Mouse (Mus musculus) limb, embryonic 14.5 days (tissue): ENCODE data around the gene Elk4. TPM values are rescaled to one million over a fixed set of nuclear protein-coding genes. Genes with fewer than 3 reads are reported as not detected.

Source experiments
- ATAC-seq: fragments of 200-750 bp; cut with Nextera tagmentation; 2 replicates; pipeline ENCODE4 v1.8.0; 2017; ENCODE audit warnings: low read depth, moderate number of reproducible peaks, moderate TSS enrichment; ENCODE audit not compliant: low FRiP score
- DNase-seq: peaks from one replicate; pipeline ENCODE4 v3.0.0-alpha.2; 2015; ENCODE audit warnings: low spot score
- H3K27ac ChIP-seq: fragments of 300-500 bp; sonication (generic); replicated peaks from 2 replicates; pipeline ENCODE4 v1.5.1; 2014; ENCODE audit warnings: low read depth, mild to moderate bottlenecking, low read length, moderate library complexity, mixed read lengths
- H3K27me3 ChIP-seq: fragments of 300-500 bp; sonication (generic); 2 replicates; pipeline ENCODE4 v1.6.1; 2014; ENCODE audit warnings: low read length, mixed read lengths; ENCODE audit not compliant: control insufficient read depth, insufficient read depth
- H3K36me3 ChIP-seq: fragments of 300-500 bp; sonication (generic); 2 replicates; pipeline ENCODE4 v1.6.1; 2014; ENCODE audit warnings: mild to moderate bottlenecking, low read length, moderate library complexity, mixed read lengths; ENCODE audit not compliant: control insufficient read depth, insufficient read depth
- H3K4me1 ChIP-seq: fragments of 300-500 bp; sonication (generic); 2 replicates; pipeline ENCODE4 v1.6.1; 2014; ENCODE audit warnings: antibody characterized with exemption, low read length, mixed read lengths; ENCODE audit not compliant: control insufficient read depth, insufficient read depth
- H3K4me2 ChIP-seq: fragments of 300-500 bp; sonication (generic); replicated peaks from 2 replicates; pipeline ENCODE4 v1.6.1; 2014; ENCODE audit warnings: low read depth, mild to moderate bottlenecking, low read length, moderate library complexity; ENCODE audit not compliant: severe bottlenecking
- H3K4me3 ChIP-seq: fragments of 300-500 bp; sonication (generic); replicated peaks from 2 replicates; pipeline ENCODE4 v1.5.1; 2014; ENCODE audit warnings: low read length
- H3K9ac ChIP-seq: fragments of 300-500 bp; sonication (generic); 2 replicates; pipeline ENCODE4 v1.6.1; 2014; ENCODE audit warnings: mild to moderate bottlenecking, low read depth, low read length, moderate library complexity; ENCODE audit not compliant: severe bottlenecking
- H3K9me3 ChIP-seq: fragments of 300-500 bp; sonication (generic); 2 replicates; pipeline ENCODE4 v1.6.1; 2016; ENCODE audit warnings: low read length; ENCODE audit not compliant: control insufficient read depth
- POLR2A ChIP-seq: fragments of 200-500 bp; IDR thresholded peaks from 2 replicates; pipeline ENCODE4 v1.8.0; 2012; ENCODE audit warnings: inconsistent platforms, mild to moderate bottlenecking, moderate library complexity, borderline replicate concordance; ENCODE audit not compliant: insufficient read depth, insufficient read length; ENCODE audit errors: extremely low read depth
- WGBS: fragments of 180-500 bp; shearing (Covaris S2); extraction: QIAGEN DNeasy Blood & Tissue Kit; methylation state at CpG from one replicate; pipeline ENCODE4 v1.1.7; 2014; 5-methylcytosine and 5-hydroxymethylcytosine counted together
- polyA plus RNA-seq, 2 experiments: library from polyadenylated mRNA; depleted of rRNA in 1 of 2; stranded (reverse) in 1 of 2; unstranded in 1 of 2; fragments of >200 nt; fragmentation: Nextera tagmentation in 1 of 2; extraction: Ambion mirVana in 1 of 2; gene quantifications; 2 replicates each; pipeline versions ENCODE4 v1.2.1 to v1.2.3; 2012 to 2014

Elk4 gene
- polyA plus RNA-seq, 2 experiments, result 30.0 to 36.6 TPM

- H3K9ac ChIP-seq, result no peak overlapping the region
- ATAC-seq, result no peak
- H3K4me1 ChIP-seq, result peaks cover 11% of the 10 kb centered on the region
- no peaks in the 10 kb centered on the region for H3K27me3 ChIP-seq
- no peaks in the 10 kb centered on the region for H3K9me3 ChIP-seq
- H3K36me3 ChIP-seq, result peaks cover 15% of the 10 kb centered on the region
- no peak overlapping the region for H3K4me3 ChIP-seq
- H3K27ac ChIP-seq, result no peak overlapping the region
- WGBS, result 80% methylated on average over 17 of the region's 17 CpGs
- TF ChIP-seq POLR2A, result no peak
- no peak for DNase-seq
- no peak overlapping the region for H3K4me2 ChIP-seq
These were observed 3.5 kb downstream of the Elk4 start for GRCm38 (mm10) chr1:132010632-132011501.

DNA sequence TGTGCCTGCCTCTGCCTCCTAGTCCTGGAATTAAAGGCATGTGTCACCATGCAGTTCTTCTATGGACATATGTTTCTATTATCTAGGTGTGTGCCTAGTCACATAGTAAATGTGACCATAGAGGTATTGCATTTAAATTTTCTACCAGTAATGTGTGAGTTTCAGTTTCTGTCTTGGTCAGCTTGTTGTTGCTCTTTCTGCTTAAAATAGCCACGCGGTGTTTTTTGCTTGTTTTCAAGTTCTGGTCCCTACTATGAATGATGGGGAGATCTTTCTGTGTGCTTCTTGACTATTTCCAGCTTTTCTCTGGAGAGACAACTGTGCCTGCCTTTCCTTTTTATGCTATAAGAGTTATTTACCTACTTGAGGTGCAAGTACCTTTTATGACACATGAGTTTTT, 4.4 kb downstream of the Elk4 start:
- H3K36me3 ChIP-seq, result peaks cover 19% of the 10 kb centered on the region
- no peak overlapping the region for H3K9ac ChIP-seq
- no peak for DNase-seq
- H3K9me3 ChIP-seq, result no peaks in the 10 kb centered on the region
- ATAC-seq, result no peak
- 87% methylated on average over 2 of the region's 2 CpGs for WGBS
- TF ChIP-seq POLR2A, result no peak
- no peaks in the 10 kb centered on the region for H3K27me3 ChIP-seq
- H3K4me1 ChIP-seq, result peaks cover 8% of the 10 kb centered on the region
- H3K4me3 ChIP-seq, result no peak overlapping the region
- H3K4me2 ChIP-seq, result no peak overlapping the region
- H3K27ac ChIP-seq, result no peak overlapping the region

- Histone ChIP-seq H3K27ac (no peak overlapping the region), H3K9ac (no peak overlapping the region), H3K4me1 (peaks cover 7% of the 10 kb centered on the region), H3K4me3 (no peak overlapping the region), H3K27me3 (no peaks in the 10 kb centered on the region), H3K4me2 (no peak overlapping the region), H3K9me3 (no peaks in the 10 kb centered on the region), H3K36me3 (peaks cover 29% of the 10 kb centered on the region)
- TF ChIP-seq POLR2A, result no peak
- no peak for ATAC-seq
- WGBS, result 84% methylated on average over 8 of the region's 8 CpGs
- no peak for DNase-seq
These were observed 5.5 kb downstream of the Elk4 start for GRCm38 (mm10) chr1:132012861-132013260.

DNA sequence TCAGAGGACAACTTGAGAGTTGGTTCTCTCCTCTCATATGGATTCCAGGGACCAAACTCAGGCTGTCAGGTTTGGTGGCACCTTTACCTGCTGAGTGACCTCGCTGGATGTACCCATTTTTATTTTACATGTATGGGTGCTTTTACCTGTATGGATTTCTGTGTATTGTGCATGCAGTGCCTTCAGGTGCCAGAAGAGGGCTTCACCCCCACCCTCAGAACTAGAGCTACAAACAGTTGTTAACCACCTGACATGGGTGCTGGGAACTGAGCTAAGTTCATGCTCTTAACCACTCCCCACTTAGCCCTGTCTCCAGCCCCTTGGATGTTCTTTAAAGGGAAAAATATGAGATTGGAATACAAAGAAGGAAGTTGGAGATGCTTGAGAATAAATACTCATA, 7.4 kb downstream of the Elk4 start:
- TF ChIP-seq POLR2A, result no peak
- ATAC-seq (no peak), DNase-seq (no peak)
- Histone ChIP-seq H3K27me3 (no peaks in the 10 kb centered on the region), H3K36me3 (peaks cover 48% of the 10 kb centered on the region), H3K4me3 (no peak overlapping the region), H3K27ac (no peak overlapping the region), H3K4me2 (no peak overlapping the region), H3K4me1 (no peaks in the 10 kb centered on the region), H3K9me3 (no peaks in the 10 kb centered on the region), H3K9ac (no peak overlapping the region)
- 86% methylated on average over 1 of the region's 1 CpGs for WGBS

GRCm38 (mm10) chr1:132016691-132017090, 9.3 kb downstream of the Elk4 start:
- Histone ChIP-seq H3K9ac (no peak overlapping the region), H3K4me1 (no peaks in the 10 kb centered on the region), H3K4me2 (no peak overlapping the region), H3K27ac (no peak overlapping the region), H3K9me3 (no peaks in the 10 kb centered on the region), H3K36me3 (peaks cover 64% of the 10 kb centered on the region), H3K27me3 (no peaks in the 10 kb centered on the region), H3K4me3 (no peak overlapping the region)
- ATAC-seq (no peak), DNase-seq (no peak)
- 95% methylated on average over 1 of the region's 1 CpGs for WGBS
- TF ChIP-seq POLR2A, result no peak

DNA sequence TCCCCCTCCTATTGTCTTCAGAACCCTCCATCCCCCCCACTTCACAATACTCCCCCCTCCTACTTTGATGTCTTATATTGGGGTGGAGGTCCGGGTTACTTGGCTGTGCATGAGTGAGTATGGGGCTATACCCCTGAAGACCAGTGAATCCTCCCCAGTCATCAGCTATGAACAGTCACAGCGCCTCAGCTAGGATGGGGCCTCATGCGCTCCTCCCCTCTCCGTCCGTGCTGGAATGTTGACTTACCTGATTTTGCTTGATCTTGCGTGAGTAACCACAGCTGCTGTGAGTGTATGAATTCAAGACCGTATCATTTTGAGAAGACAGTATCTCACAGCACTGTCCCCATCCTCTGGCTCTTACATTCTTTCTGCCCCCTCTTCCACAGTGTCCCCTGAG, 12.5 kb downstream of the Elk4 start:
- DNase-seq (no peak), ATAC-seq (no peak)
- Histone ChIP-seq H3K27ac (no peak overlapping the region), H3K9me3 (no peaks in the 10 kb centered on the region), H3K4me1 (no peaks in the 10 kb centered on the region), H3K4me3 (no peak overlapping the region), H3K27me3 (no peaks in the 10 kb centered on the region), H3K9ac (no peak overlapping the region), H3K4me2 (no peak overlapping the region), H3K36me3 (peaks cover 84% of the 10 kb centered on the region)
- TF ChIP-seq POLR2A, result no peak
- 85% methylated on average over 7 of the region's 7 CpGs for WGBS
